Mouse (Mus musculus) limb, embryonic 14.5 days (tissue): ENCODE data around the gene Tbx20. TPM values are rescaled to one million over a fixed set of nuclear protein-coding genes. Genes with fewer than 3 reads are reported as not detected.

Experiments used
- ATAC-seq: fragments of 200-750 bp; cut with Nextera tagmentation; 2 replicates; pipeline ENCODE4 v1.8.0; 2017; ENCODE audit warnings: low read depth, moderate number of reproducible peaks, moderate TSS enrichment; ENCODE audit not compliant: low FRiP score
- DNase-seq: peaks from one replicate; pipeline ENCODE4 v3.0.0-alpha.2; 2015; ENCODE audit warnings: low spot score
- H3K27ac ChIP-seq: fragments of 300-500 bp; sonication (generic); replicated peaks from 2 replicates; pipeline ENCODE4 v1.5.1; 2014; ENCODE audit warnings: low read depth, mild to moderate bottlenecking, low read length, moderate library complexity, mixed read lengths
- H3K27me3 ChIP-seq: fragments of 300-500 bp; sonication (generic); 2 replicates; pipeline ENCODE4 v1.6.1; 2014; ENCODE audit warnings: low read length, mixed read lengths; ENCODE audit not compliant: control insufficient read depth, insufficient read depth
- H3K36me3 ChIP-seq: fragments of 300-500 bp; sonication (generic); 2 replicates; pipeline ENCODE4 v1.6.1; 2014; ENCODE audit warnings: mild to moderate bottlenecking, low read length, moderate library complexity, mixed read lengths; ENCODE audit not compliant: control insufficient read depth, insufficient read depth
- H3K4me1 ChIP-seq: fragments of 300-500 bp; sonication (generic); 2 replicates; pipeline ENCODE4 v1.6.1; 2014; ENCODE audit warnings: antibody characterized with exemption, low read length, mixed read lengths; ENCODE audit not compliant: control insufficient read depth, insufficient read depth
- H3K4me2 ChIP-seq: fragments of 300-500 bp; sonication (generic); replicated peaks from 2 replicates; pipeline ENCODE4 v1.6.1; 2014; ENCODE audit warnings: low read depth, mild to moderate bottlenecking, low read length, moderate library complexity; ENCODE audit not compliant: severe bottlenecking
- H3K4me3 ChIP-seq: fragments of 300-500 bp; sonication (generic); replicated peaks from 2 replicates; pipeline ENCODE4 v1.5.1; 2014; ENCODE audit warnings: low read length
- H3K9ac ChIP-seq: fragments of 300-500 bp; sonication (generic); 2 replicates; pipeline ENCODE4 v1.6.1; 2014; ENCODE audit warnings: mild to moderate bottlenecking, low read depth, low read length, moderate library complexity; ENCODE audit not compliant: severe bottlenecking
- H3K9me3 ChIP-seq: fragments of 300-500 bp; sonication (generic); 2 replicates; pipeline ENCODE4 v1.6.1; 2016; ENCODE audit warnings: low read length; ENCODE audit not compliant: control insufficient read depth
- POLR2A ChIP-seq: fragments of 200-500 bp; IDR thresholded peaks from 2 replicates; pipeline ENCODE4 v1.8.0; 2012; ENCODE audit warnings: inconsistent platforms, mild to moderate bottlenecking, moderate library complexity, borderline replicate concordance; ENCODE audit not compliant: insufficient read depth, insufficient read length; ENCODE audit errors: extremely low read depth
- WGBS: fragments of 180-500 bp; shearing (Covaris S2); extraction: QIAGEN DNeasy Blood & Tissue Kit; methylation state at CpG from one replicate; pipeline ENCODE4 v1.1.7; 2014; 5-methylcytosine and 5-hydroxymethylcytosine counted together
- polyA plus RNA-seq, 2 experiments: library from polyadenylated mRNA; depleted of rRNA in 1 of 2; stranded (reverse) in 1 of 2; unstranded in 1 of 2; fragments of >200 nt; fragmentation: Nextera tagmentation in 1 of 2; extraction: Ambion mirVana in 1 of 2; gene quantifications; 2 replicates each; pipeline versions ENCODE4 v1.2.1 to v1.2.3; 2012 to 2014

Gene Tbx20
- polyA plus RNA-seq, 2 experiments = 0.24 TPM; not detected in 1

GRCm38 (mm10) chr9:24696405-24696778, 77.7 kb downstream of the Tbx20 start:
- Histone ChIP-seq H3K9me3 (no peaks in the 10 kb centered on the region), H3K4me2 (peak overlapping the region; percentile 82), H3K9ac (0 out of 2 replicates have a peak overlapping the region, but pooled peaks have one; percentile 49), H3K27ac (no peak overlapping the region), H3K36me3 (no peaks in the 10 kb centered on the region), H3K4me3 (peak overlapping the region; percentile 40), H3K4me1 (no peaks in the 10 kb centered on the region), H3K27me3 (no peaks in the 10 kb centered on the region)
- no peak for ATAC-seq
- DNase-seq = no peak
- TF ChIP-seq POLR2A = no peak
- 15% methylated on average over 9 of the region's 9 CpGs for WGBS

GRCm38 (mm10) chr9:24695700-24696404, 78.3 kb downstream of the Tbx20 start, which contains the start of gene Dpy19l2:
Gene Dpy19l2, minus strand, starts transcription at chr9:24696293.
- Histone ChIP-seq H3K27me3 (no peaks in the 10 kb centered on the region), H3K4me3 (peak within 1 kb of the TSS; percentile 40), H3K27ac (no peak within 1 kb of the TSS), H3K36me3 (no peaks in the 10 kb centered on the region), H3K9me3 (no peaks in the 10 kb centered on the region), H3K9ac (peak within 1 kb of the TSS; percentile 49), H3K4me2 (peak within 1 kb of the TSS; percentile 82), H3K4me1 (no peaks in the 10 kb centered on the region)
- TF ChIP-seq POLR2A = no peak
- under 1% methylated on average over 41 of the region's 45 CpGs for WGBS
- DNase-seq (peak; percentile 25), ATAC-seq (no peak; the same call in 1 of the 2 replicates)

Other genes starting within 250 kb of the Tbx20 start
- gene Cypt4, start 149.1 kb downstream of the Tbx20 start, polyA plus RNA-seq (2012; rRNA removed) = not detected in 2 replicates
- gene Cypt4, start 149.1 kb downstream of the Tbx20 start, polyA plus RNA-seq (2014; fragmentation: Nextera tagmentation; extraction: Ambion mirVana) = not detected in 2 replicates
- gene Dpy19l2, start 78.0 kb downstream of the Tbx20 start, polyA plus RNA-seq (2012; rRNA removed) = 0.03 and 0.08 TPM in 2 replicates
- gene Dpy19l2, start 78.0 kb downstream of the Tbx20 start, polyA plus RNA-seq (2014; fragmentation: Nextera tagmentation; extraction: Ambion mirVana) = 0.07 and 0.10 TPM in 2 replicates